Mouse (Mus musculus) lung, embryonic 14.5 days (tissue): ENCODE results near the gene Cpsf4l. TPM values are rescaled to one million over a fixed set of nuclear protein-coding genes. Genes with fewer than 3 reads are reported as not detected.
A peak's percentile ranks its signal among the peaks of the same experiment; 100 is the strongest.

Experiments
- ATAC-seq: fragments of 200-750 bp; cut with Nextera tagmentation; 2 replicates; pipeline ENCODE4 v1.8.0; 2017; ENCODE audit warnings: mild to moderate bottlenecking, moderate TSS enrichment, moderate library complexity; ENCODE audit not compliant: insufficient read depth
- DNase-seq: peaks from one replicate; pipeline ENCODE4 v3.0.0-alpha.2; 2015
- H3K27ac ChIP-seq: fragments of 300-500 bp; sonication (generic); 2 replicates; pipeline ENCODE4 v1.5.1; 2014; ENCODE audit warnings: low read depth, mild to moderate bottlenecking, moderate library complexity
- H3K27me3 ChIP-seq: fragments of 300-500 bp; sonication (generic); 2 replicates; pipeline ENCODE4 v1.6.1; 2014; ENCODE audit warnings: low read length, control low read depth; ENCODE audit not compliant: insufficient read depth
- H3K36me3 ChIP-seq: fragments of 300-500 bp; sonication (generic); 2 replicates; pipeline ENCODE4 v1.6.1; 2014; ENCODE audit warnings: control low read depth; ENCODE audit not compliant: insufficient read depth
- H3K4me1 ChIP-seq: fragments of 300-500 bp; sonication (generic); 2 replicates; pipeline ENCODE4 v1.6.1; 2014; ENCODE audit warnings: antibody characterized with exemption, control low read depth; ENCODE audit not compliant: insufficient read depth
- H3K4me2 ChIP-seq: fragments of 300-500 bp; sonication (generic); 2 replicates; pipeline ENCODE4 v1.6.1; 2014; ENCODE audit warnings: mild to moderate bottlenecking
- H3K4me3 ChIP-seq: fragments of 300-500 bp; sonication (generic); 2 replicates; pipeline ENCODE4 v1.5.1; 2014; ENCODE audit warnings: low read depth, low read length
- H3K9ac ChIP-seq: fragments of 300-500 bp; sonication (generic); 2 replicates; pipeline ENCODE4 v1.6.1; 2014
- H3K9me3 ChIP-seq: fragments of 300-500 bp; sonication (generic); 2 replicates; pipeline ENCODE4 v1.6.1; 2016; ENCODE audit warnings: low read depth, low read length, control low read depth
- CTCF ChIP-seq: IDR thresholded peaks from 2 replicates; pipeline ENCODE4 v1.5.1; 2016; ENCODE audit warnings: antibody characterized with exemption, low read depth
- WGBS: fragments of 180-500 bp; shearing (Covaris S2); extraction: QIAGEN DNeasy Blood & Tissue Kit; methylation state at CpG from one replicate; pipeline ENCODE4 v1.1.7; 2014; 5-methylcytosine and 5-hydroxymethylcytosine counted together
- polyA plus RNA-seq: library from polyadenylated mRNA; unstranded; fragments of >200 nt; fragmentation: Nextera tagmentation; extraction: Ambion mirVana; gene quantifications from 2 replicates; pipeline ENCODE4 v1.2.1, GENCODE M21; 2014

Gene Cpsf4l
- polyA plus RNA-seq, 1 experiment from 2014 or later, result 0.59 TPM

- DNase-seq, result no peak
- H3K27ac ChIP-seq, result no peak overlapping the region
- 80% methylated on average over 2 of the region's 2 CpGs for WGBS
Observed at GRCm38 (mm10) chr11:113676847-113677246, 33.0 kb downstream of the Cpsf4l start.

GRCm38 (mm10) chr11:113674595-113674994, 35.2 kb downstream of the Cpsf4l start:
- H3K9me3 ChIP-seq, result no peaks in the 10 kb centered on the region
- TF ChIP-seq CTCF, result no peak
- no peak overlapping the region for H3K4me3 ChIP-seq
- no peaks in the 10 kb centered on the region for H3K27me3 ChIP-seq
- no peaks in the 10 kb centered on the region for H3K4me1 ChIP-seq
- no peak overlapping the region for H3K27ac ChIP-seq
- 90% methylated on average over 5 of the region's 5 CpGs for WGBS
- H3K36me3 ChIP-seq, result peaks cover 67% of the 10 kb centered on the region
- no peak overlapping the region for H3K4me2 ChIP-seq
- no peak overlapping the region for H3K9ac ChIP-seq
- ATAC-seq, result no peak
- DNase-seq, result no peak

More at GRCm38 (mm10) chr11:113676847-113677246, 33.0 kb downstream of the Cpsf4l start:
- Histone ChIP-seq H3K4me3 (no peak overlapping the region), H3K4me1 (peaks cover 4% of the 10 kb centered on the region; the same call in 1 of the 2 replicates), H3K9ac (no peak overlapping the region), H3K9me3 (no peaks in the 10 kb centered on the region), H3K27me3 (no peaks in the 10 kb centered on the region), H3K4me2 (no peak overlapping the region), H3K36me3 (peaks cover 54% of the 10 kb centered on the region)
- TF ChIP-seq CTCF, result no peak
- ATAC-seq, result no peak

GRCm38 (mm10) chr11:113673614-113674013, 36.2 kb downstream of the Cpsf4l start:
- TF ChIP-seq CTCF, result no peak
- no peaks in the 10 kb centered on the region for H3K27me3 ChIP-seq
- H3K27ac ChIP-seq, result no peak overlapping the region
- ATAC-seq (no peak), DNase-seq (no peak)
- H3K36me3 ChIP-seq, result peaks cover 73% of the 10 kb centered on the region
- WGBS, result 90% methylated on average over 4 of the region's 4 CpGs
- H3K4me2 ChIP-seq, result no peak overlapping the region
- H3K9me3 ChIP-seq, result no peaks in the 10 kb centered on the region
- no peak overlapping the region for H3K4me3 ChIP-seq
- H3K4me1 ChIP-seq, result no peaks in the 10 kb centered on the region
- H3K9ac ChIP-seq, result no peak overlapping the region

GRCm38 (mm10) chr11:113669711-113670110, 40.1 kb downstream of the Cpsf4l start:
- no peak for TF ChIP-seq CTCF
- H3K27me3 ChIP-seq, result no peaks in the 10 kb centered on the region
- H3K36me3 ChIP-seq, result peaks cover 57% of the 10 kb centered on the region
- no peak for ATAC-seq
- no peaks in the 10 kb centered on the region for H3K9me3 ChIP-seq
- no peak overlapping the region for H3K27ac ChIP-seq
- H3K4me2 ChIP-seq, result no peak overlapping the region
- WGBS, result 81% methylated on average over 4 of the region's 4 CpGs
- no peak for DNase-seq
- H3K9ac ChIP-seq, result no peak overlapping the region
- no peak overlapping the region for H3K4me3 ChIP-seq
- 0 out of 2 replicates have a peak, but pooled peaks cover 3% of the 10 kb centered on the region for H3K4me1 ChIP-seq

GRCm38 (mm10) chr11:113668857-113669256, 41.0 kb downstream of the Cpsf4l start:
- whole genome bisulfite sequencing, result 85% methylated on average over 5 of the region's 5 CpGs
- ATAC-seq, result no peak
- TF ChIP-seq CTCF, result no peak

GRCm38 (mm10) chr11:113667704-113668103, 42.1 kb downstream of the Cpsf4l start:
- 57% methylated on average over 4 of the region's 4 CpGs for WGBS
- Histone ChIP-seq H3K4me3 (no peak overlapping the region), H3K9me3 (no peaks in the 10 kb centered on the region), H3K27me3 (no peaks in the 10 kb centered on the region), H3K27ac (0 out of 2 replicates have a peak overlapping the region, but pooled peaks have one; percentile 15), H3K9ac (no peak overlapping the region), H3K4me1 (0 out of 2 replicates have a peak, but pooled peaks cover 3% of the 10 kb centered on the region), H3K4me2 (no peak overlapping the region), H3K36me3 (peaks cover 55% of the 10 kb centered on the region)
- no peak for TF ChIP-seq CTCF
- no peak for DNase-seq
- no peak for ATAC-seq

More at GRCm38 (mm10) chr11:113668857-113669256, 41.0 kb downstream of the Cpsf4l start:
- Histone ChIP-seq H3K9ac (no peak overlapping the region), H3K36me3 (peaks cover 54% of the 10 kb centered on the region), H3K27me3 (no peaks in the 10 kb centered on the region), H3K27ac (no peak overlapping the region), H3K4me3 (no peak overlapping the region), H3K4me1 (0 out of 2 replicates have a peak, but pooled peaks cover 3% of the 10 kb centered on the region), H3K9me3 (no peaks in the 10 kb centered on the region), H3K4me2 (no peak overlapping the region)
- DNase-seq, result no peak

GRCm38 (mm10) chr11:113667122-113667521, 42.7 kb downstream of the Cpsf4l start:
- peak overlapping the region; percentile 63; the same call in 1 of the 2 replicates for H3K27ac ChIP-seq
- H3K9ac ChIP-seq, result no peak overlapping the region
- WGBS, result 49% methylated on average over 2 of the region's 2 CpGs
- 0 out of 2 replicates have a peak, but pooled peaks cover 3% of the 10 kb centered on the region for H3K4me1 ChIP-seq
- H3K27me3 ChIP-seq, result no peaks in the 10 kb centered on the region
- H3K4me2 ChIP-seq, result no peak overlapping the region
- DNase-seq (no peak), ATAC-seq (peak; percentile 32; the same call in 1 of the 2 replicates)
- H3K4me3 ChIP-seq, result no peak overlapping the region
- H3K36me3 ChIP-seq, result peaks cover 55% of the 10 kb centered on the region
- no peaks in the 10 kb centered on the region for H3K9me3 ChIP-seq
- TF ChIP-seq CTCF, result no peak

GRCm38 (mm10) chr11:113666648-113667047, 43.2 kb downstream of the Cpsf4l start:
- Histone ChIP-seq H3K9ac (no peak overlapping the region; the same call in 1 of the 2 replicates), H3K36me3 (peaks cover 55% of the 10 kb centered on the region), H3K4me3 (no peak overlapping the region), H3K27ac (peak overlapping the region; percentile 63; the same call in 1 of the 2 replicates), H3K4me2 (no peak overlapping the region), H3K27me3 (no peaks in the 10 kb centered on the region), H3K9me3 (no peaks in the 10 kb centered on the region), H3K4me1 (0 out of 2 replicates have a peak, but pooled peaks cover 3% of the 10 kb centered on the region)
- ATAC-seq, result peak; percentile 35; the same call in 1 of the 2 replicates
- 38% methylated on average over 10 of the region's 10 CpGs for WGBS
- DNase-seq, result peak; percentile 46
- no peak for TF ChIP-seq CTCF
